Mouse (Mus musculus) midbrain, embryonic 16.5 days (tissue): ENCODE measurements around the gene Dcaf4. TPM values are rescaled to one million over a fixed set of nuclear protein-coding genes. Genes with fewer than 3 reads are reported as not detected.
A peak's percentile ranks its signal among the peaks of the same experiment; 100 is the strongest.

Experiments used
- ATAC-seq: fragments of 200-750 bp; cut with Nextera tagmentation; 2 replicates; pipeline ENCODE4 v1.8.0; 2017; ENCODE audit warnings: moderate TSS enrichment
- H3K27ac ChIP-seq: fragments of 300-500 bp; sonication (generic); 2 replicates; pipeline ENCODE4 v1.5.1; 2014; ENCODE audit warnings: mild to moderate bottlenecking, low read length, mixed read lengths
- H3K27me3 ChIP-seq: fragments of 300-500 bp; sonication (generic); 2 replicates; pipeline ENCODE4 v1.6.1; 2014; ENCODE audit warnings: low read depth, low read length, mixed read lengths; ENCODE audit not compliant: control insufficient read depth, insufficient read depth
- H3K36me3 ChIP-seq: fragments of 300-500 bp; sonication (generic); 2 replicates; pipeline ENCODE4 v1.6.1; 2014; ENCODE audit warnings: mild to moderate bottlenecking, low read length, moderate library complexity, mixed read lengths; ENCODE audit not compliant: control insufficient read depth, insufficient read depth
- H3K4me1 ChIP-seq: fragments of 300-500 bp; sonication (generic); 2 replicates; pipeline ENCODE4 v1.6.1; 2014; ENCODE audit warnings: mild to moderate bottlenecking, low read length, mixed read lengths; ENCODE audit not compliant: control insufficient read depth, insufficient read depth
- H3K4me2 ChIP-seq: fragments of 300-500 bp; sonication (generic); 2 replicates; pipeline ENCODE4 v1.6.1; 2014; ENCODE audit warnings: mild to moderate bottlenecking, low read length, mixed read lengths
- H3K4me3 ChIP-seq: fragments of 300-500 bp; sonication (generic); 2 replicates; pipeline ENCODE4 v1.5.1; 2014; ENCODE audit warnings: low read depth, mild to moderate bottlenecking, low read length, moderate library complexity, mixed read lengths
- H3K9ac ChIP-seq: fragments of 300-500 bp; sonication (generic); 2 replicates; pipeline ENCODE4 v1.6.1; 2014; ENCODE audit warnings: low read depth, low read length, mixed read lengths
- H3K9me3 ChIP-seq: fragments of 300-500 bp; sonication (generic); replicated peaks from 2 replicates; pipeline ENCODE4 v1.6.1; 2014; ENCODE audit warnings: mild to moderate bottlenecking, low read length, mixed read lengths; ENCODE audit not compliant: control insufficient read depth, poor library complexity, severe bottlenecking
- WGBS: fragments of 180-500 bp; shearing (Covaris S2); extraction: QIAGEN DNeasy Blood & Tissue Kit; methylation state at CpG from one replicate; pipeline ENCODE4 v1.1.7; 2014; 5-methylcytosine and 5-hydroxymethylcytosine counted together
- polyA plus RNA-seq: library from polyadenylated mRNA; unstranded; fragments of >200 nt; fragmentation: Nextera tagmentation; extraction: Ambion mirVana; gene quantifications from 2 replicates; pipeline ENCODE4 v1.2.1, GENCODE M21; 2015

Gene Dcaf4
- polyA plus RNA-seq, 1 experiment from 2014 or later: 50.3 TPM

- Histone ChIP-seq H3K4me2 (no peak overlapping the region), H3K9ac (no peak overlapping the region), H3K27ac (no peak overlapping the region; the same call in 1 of the 2 replicates), H3K4me1 (no peaks in the 10 kb centered on the region), H3K36me3 (peaks cover 31% of the 10 kb centered on the region), H3K27me3 (no peaks in the 10 kb centered on the region), H3K9me3 (no peaks in the 10 kb centered on the region), H3K4me3 (no peak overlapping the region)
- 89% methylated on average over 7 of the region's 7 CpGs for WGBS
- no peak for ATAC-seq
These were observed 23.7 kb downstream of the Dcaf4 start for GRCm38 (mm10) chr12:83543997-83544396.

- no peaks in the 10 kb centered on the region for H3K4me1 ChIP-seq
- H3K27me3 ChIP-seq: no peaks in the 10 kb centered on the region
- ATAC-seq: no peak
- H3K4me3 ChIP-seq: no peak overlapping the region
- no peaks in the 10 kb centered on the region for H3K9me3 ChIP-seq
- no peak overlapping the region for H3K4me2 ChIP-seq
- no peak overlapping the region for H3K9ac ChIP-seq
- peaks cover 24% of the 10 kb centered on the region for H3K36me3 ChIP-seq
- H3K27ac ChIP-seq: no peak overlapping the region
These were observed 24.5 kb downstream of the Dcaf4 start for GRCm38 (mm10) chr12:83544791-83545190.

GRCm38 (mm10) chr12:83551305-83551704 lies 31.0 kb downstream of the Dcaf4 start:
- ATAC-seq: no peak
- Histone ChIP-seq H3K36me3 (peaks cover 50% of the 10 kb centered on the region), H3K4me1 (no peaks in the 10 kb centered on the region), H3K4me3 (no peak overlapping the region), H3K27me3 (no peaks in the 10 kb centered on the region), H3K4me2 (no peak overlapping the region), H3K9ac (no peak overlapping the region), H3K9me3 (no peaks in the 10 kb centered on the region), H3K27ac (no peak overlapping the region)
- WGBS: 89% methylated on average over 16 of the region's 16 CpGs

- Histone ChIP-seq H3K36me3 (peaks cover 60% of the 10 kb centered on the region), H3K9me3 (no peaks in the 10 kb centered on the region), H3K9ac (no peak overlapping the region), H3K4me3 (no peak overlapping the region), H3K4me1 (no peaks in the 10 kb centered on the region), H3K27ac (no peak overlapping the region), H3K27me3 (no peaks in the 10 kb centered on the region), H3K4me2 (no peak overlapping the region)
- ATAC-seq: no peak
- WGBS: 87% methylated on average over 4 of the region's 4 CpGs
These were observed 33.5 kb downstream of the Dcaf4 start for GRCm38 (mm10) chr12:83553816-83554215.

GRCm38 (mm10) chr12:83555605-83556004 lies 35.3 kb downstream of the Dcaf4 start:
- Histone ChIP-seq H3K9ac (no peak overlapping the region), H3K27me3 (no peaks in the 10 kb centered on the region), H3K4me2 (no peak overlapping the region), H3K4me3 (no peak overlapping the region), H3K9me3 (no peaks in the 10 kb centered on the region), H3K36me3 (peaks cover 55% of the 10 kb centered on the region), H3K4me1 (no peaks in the 10 kb centered on the region), H3K27ac (no peak overlapping the region)
- 64% methylated on average over 9 of the region's 9 CpGs for WGBS
- no peak for ATAC-seq

GRCm38 (mm10) chr12:83558496-83558895 lies 38.2 kb downstream of the Dcaf4 start:
- peaks cover 40% of the 10 kb centered on the region for H3K36me3 ChIP-seq
- H3K27ac ChIP-seq: no peak overlapping the region
- H3K4me3 ChIP-seq: no peak overlapping the region
- H3K4me1 ChIP-seq: peaks cover 10% of the 10 kb centered on the region
- H3K4me2 ChIP-seq: no peak overlapping the region
- 97% methylated on average over 7 of the region's 7 CpGs for WGBS
- no peaks in the 10 kb centered on the region for H3K27me3 ChIP-seq
- no peak for ATAC-seq
- H3K9me3 ChIP-seq: no peaks in the 10 kb centered on the region
- no peak overlapping the region for H3K9ac ChIP-seq

GRCm38 (mm10) chr12:83560189-83560588 lies 39.9 kb downstream of the Dcaf4 start:
- H3K36me3 ChIP-seq: peaks cover 37% of the 10 kb centered on the region
- no peak for ATAC-seq
- 76% methylated on average over 6 of the region's 6 CpGs for WGBS

GRCm38 (mm10) chr12:83562589-83562988 lies 42.3 kb downstream of the Dcaf4 start:
- no peak for ATAC-seq
- 82% methylated on average over 3 of the region's 3 CpGs for WGBS
- Histone ChIP-seq H3K9me3 (no peaks in the 10 kb centered on the region), H3K4me1 (peaks cover 10% of the 10 kb centered on the region), H3K4me3 (no peak overlapping the region), H3K9ac (no peak overlapping the region), H3K27me3 (no peaks in the 10 kb centered on the region), H3K36me3 (peaks cover 26% of the 10 kb centered on the region), H3K27ac (peak overlapping the region; percentile 52; the same call in 1 of the 2 replicates), H3K4me2 (no peak overlapping the region)

More at GRCm38 (mm10) chr12:83560189-83560588, 39.9 kb downstream of the Dcaf4 start:
- H3K27me3 ChIP-seq: no peaks in the 10 kb centered on the region
- no peak overlapping the region for H3K27ac ChIP-seq
- H3K4me2 ChIP-seq: no peak overlapping the region
- no peaks in the 10 kb centered on the region for H3K9me3 ChIP-seq
- H3K9ac ChIP-seq: no peak overlapping the region
- H3K4me3 ChIP-seq: no peak overlapping the region
- peaks cover 10% of the 10 kb centered on the region for H3K4me1 ChIP-seq

- H3K27me3 ChIP-seq: no peaks in the 10 kb centered on the region
- H3K9ac ChIP-seq: no peak overlapping the region
- H3K9me3 ChIP-seq: no peaks in the 10 kb centered on the region
- H3K4me3 ChIP-seq: no peak overlapping the region
- H3K4me2 ChIP-seq: no peak overlapping the region
- no peaks in the 10 kb centered on the region for H3K4me1 ChIP-seq
- peaks cover 34% of the 10 kb centered on the region for H3K36me3 ChIP-seq
- no peak for ATAC-seq
- H3K27ac ChIP-seq: no peak overlapping the region
- 80% methylated on average over 3 of the region's 3 CpGs for WGBS
These were observed 49.6 kb downstream of the Dcaf4 start for GRCm38 (mm10) chr12:83569866-83570265.
